Mouse (Mus musculus) retina, postnatal 7 days (tissue): ENCODE results near the gene Ptprcap.
"Not testable (repeated sequence)": the region's sequence is repeated elsewhere in the genome, so short reads cannot be mapped to it uniquely, and the experiment has no call there.

Experiments used
- DNase-seq: peaks from one replicate; pipeline ENCODE4 v3.0.0-alpha.2; 2012; ENCODE audit warnings: low read depth, low spot score

Ptprcap gene

DNA sequence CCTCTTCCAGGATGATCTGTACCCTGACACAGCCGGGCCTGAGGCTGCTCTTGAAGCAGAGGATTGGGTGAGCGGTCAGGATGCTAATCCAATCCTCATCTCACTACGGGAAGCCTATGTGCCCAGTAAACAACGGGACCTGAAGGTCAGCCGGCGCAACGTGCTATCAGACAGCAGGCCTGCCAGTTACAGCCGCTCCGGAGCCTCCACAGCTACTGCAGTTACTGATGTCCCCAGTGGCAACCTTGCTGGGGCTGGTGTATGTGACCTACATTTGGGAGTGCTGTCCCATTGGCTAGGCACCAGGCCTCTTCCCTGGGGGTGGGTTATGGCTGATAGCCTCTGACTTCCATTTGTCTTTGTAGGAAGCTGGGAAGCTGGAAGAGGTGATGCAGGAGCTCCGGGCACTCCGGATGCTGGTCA lies at the start of gene Ptprcap:
Ptprcap (plus strand) TSS at position 373 of the 423 bp plus-strand sequence.
- no peak for DNase-seq

DNA sequence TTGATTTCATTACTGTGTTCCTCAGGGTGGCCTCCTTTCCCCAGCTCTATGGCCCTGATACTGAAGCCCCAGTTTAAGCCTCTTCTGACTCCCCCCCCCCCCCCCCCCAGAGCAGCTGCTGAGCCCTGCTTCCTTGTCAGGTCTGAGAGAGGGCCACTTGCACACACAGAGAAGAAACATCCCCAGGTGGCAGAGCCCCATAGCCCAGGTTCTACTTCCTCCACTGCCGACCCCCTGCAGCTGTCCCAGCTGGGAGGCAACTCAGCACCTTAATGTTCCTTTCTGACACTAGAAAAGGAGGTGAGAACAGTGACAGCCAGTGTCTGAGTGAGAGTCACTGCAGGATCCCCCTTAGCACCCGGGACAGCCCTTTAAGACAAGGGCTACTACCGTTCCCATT lies 49.6 kb upstream of the Ptprcap start:
- DNase-seq = no peak

- no peak for DNase-seq
These were observed 48.7 kb upstream of the Ptprcap start for GRCm38 (mm10) chr19:4104675-4105194.

DNA sequence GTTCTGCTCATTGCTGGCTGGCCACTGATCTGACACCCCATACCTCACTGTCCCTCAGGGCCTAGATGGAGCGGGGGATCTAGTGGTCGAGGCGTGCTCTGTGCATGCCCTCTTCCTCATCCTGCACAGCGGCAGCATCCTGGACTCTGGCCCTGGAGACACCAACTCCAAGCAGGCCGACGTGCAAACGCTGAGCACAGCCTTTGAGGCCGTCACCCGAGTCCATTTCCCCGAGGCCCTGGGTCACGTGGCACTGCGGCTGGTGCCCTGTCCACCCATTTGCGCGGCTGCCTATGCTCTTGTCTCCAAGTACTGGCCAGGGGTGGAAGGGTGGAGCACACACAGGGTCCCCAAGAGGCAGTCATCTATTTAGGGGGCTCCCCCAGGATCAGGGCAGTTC lies 46.8 kb upstream of the Ptprcap start:
- no peak for DNase-seq

DNA sequence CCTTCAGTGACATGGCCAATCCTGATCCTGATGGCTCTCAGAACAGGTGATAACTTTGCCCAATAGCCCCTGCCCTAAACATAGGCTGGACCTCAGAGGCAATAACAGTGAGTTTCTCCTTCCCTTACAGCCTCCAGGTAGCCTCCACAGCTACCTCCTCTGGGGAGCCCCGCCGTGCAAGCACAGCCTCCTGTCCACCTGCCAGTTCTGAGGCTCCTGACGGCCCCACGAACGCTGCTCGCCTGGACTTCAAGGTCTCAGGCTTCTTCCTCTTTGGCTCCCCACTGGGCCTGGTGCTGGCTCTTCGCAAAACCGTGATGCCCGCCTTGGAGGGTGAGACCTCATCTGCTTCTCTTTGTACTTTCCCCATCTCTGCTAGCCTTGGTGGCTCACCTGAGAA lies 44.9 kb upstream of the Ptprcap start:
- no peak for DNase-seq

DNA sequence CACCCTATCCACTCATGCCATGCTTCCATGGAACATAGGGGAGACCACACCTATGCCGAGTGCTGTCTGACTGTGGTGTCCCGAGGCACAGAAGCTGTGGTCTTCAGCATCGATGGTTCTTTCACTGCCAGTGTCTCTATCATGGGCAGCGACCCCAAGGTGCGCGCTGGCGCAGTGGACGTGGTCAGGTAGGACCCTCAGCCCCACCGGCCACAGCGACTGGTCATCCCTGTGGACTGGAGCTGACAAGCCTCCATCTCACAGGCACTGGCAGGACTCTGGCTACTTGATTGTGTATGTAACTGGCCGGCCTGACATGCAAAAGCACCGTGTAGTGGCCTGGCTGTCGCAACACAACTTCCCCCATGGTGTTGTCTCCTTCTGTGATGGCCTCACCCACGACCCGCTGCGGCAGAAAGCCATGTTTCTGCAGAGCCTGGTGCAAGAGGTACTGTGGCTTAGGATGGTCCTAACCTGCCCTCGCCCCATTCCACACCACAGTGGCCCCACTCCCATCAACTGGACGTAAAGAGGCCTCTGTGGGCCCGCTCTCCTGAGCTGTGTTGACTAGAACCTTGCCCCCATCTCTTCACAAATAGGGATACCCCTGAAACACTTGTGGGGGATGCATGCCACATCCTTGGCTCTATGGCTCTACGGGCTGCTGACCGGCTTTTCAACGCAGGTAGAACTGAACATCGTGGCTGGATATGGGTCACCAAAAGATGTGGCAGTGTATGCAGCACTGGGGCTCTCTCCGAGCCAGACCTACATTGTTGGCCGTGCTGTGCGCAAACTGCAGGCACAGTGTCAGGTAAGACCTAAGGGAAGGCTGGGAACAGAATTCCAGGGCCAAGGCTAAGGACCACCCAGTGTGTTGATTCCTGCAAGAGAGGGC lies 41.1 kb upstream of the Ptprcap start:
- DNase-seq = no peak

DNA sequence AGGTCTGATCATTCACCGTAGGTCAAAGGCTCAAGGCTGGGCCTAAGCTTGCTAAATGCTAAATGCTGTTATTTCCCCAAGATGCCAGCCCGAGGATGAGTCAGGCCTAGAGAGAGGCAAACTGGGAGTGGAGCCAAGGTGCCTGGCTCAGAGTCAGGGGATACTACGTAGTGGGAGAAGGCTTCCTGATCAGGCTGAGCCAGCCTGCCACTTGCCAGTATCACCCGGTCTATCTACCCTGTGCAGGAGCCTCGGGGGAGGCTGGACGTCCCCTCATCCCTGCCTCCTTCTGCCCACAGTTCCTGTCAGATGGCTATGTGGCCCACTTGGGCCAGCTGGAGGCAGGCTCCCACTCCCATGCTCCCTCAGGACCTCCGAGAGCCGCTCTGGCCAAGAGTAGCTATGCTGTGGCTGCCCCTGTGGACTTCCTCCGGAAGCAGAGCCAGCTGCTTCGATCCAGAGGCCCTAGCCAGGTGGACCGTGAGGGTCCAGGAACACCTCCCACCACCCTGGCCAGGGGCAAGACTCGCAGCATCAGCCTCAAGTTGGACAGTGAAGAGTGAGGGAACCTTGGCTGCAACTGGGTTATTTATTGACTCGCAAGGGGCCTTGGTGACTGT lies 40.1 kb upstream of the Ptprcap start:
- no peak for DNase-seq

GRCm38 (mm10) chr19:4113806-4114230 lies 39.6 kb upstream of the Ptprcap start:
- DNase-seq = no peak

- DNase-seq = no peak
These were observed 38.9 kb upstream of the Ptprcap start for GRCm38 (mm10) chr19:4114551-4114950.

DNA sequence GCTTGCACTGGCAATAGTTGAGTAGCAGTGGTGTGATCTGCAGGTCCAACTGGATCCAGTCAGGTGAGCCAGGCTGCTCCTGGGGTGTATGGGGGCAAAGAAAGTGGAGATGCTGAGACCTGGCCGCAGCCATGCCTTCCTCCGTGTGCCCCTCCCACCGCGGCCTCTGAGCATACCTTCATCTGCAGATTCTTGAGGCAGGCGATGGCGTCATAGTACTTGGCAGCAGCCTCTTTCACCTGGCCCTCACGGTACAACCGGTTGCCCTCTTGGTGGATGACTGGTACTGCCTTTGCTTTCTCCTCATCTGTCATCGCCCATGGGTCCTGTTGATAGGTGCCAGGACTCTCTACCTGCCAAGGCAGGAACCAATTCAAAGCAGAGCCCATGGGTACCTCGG lies 38.3 kb upstream of the Ptprcap start:
- no peak for DNase-seq

DNA sequence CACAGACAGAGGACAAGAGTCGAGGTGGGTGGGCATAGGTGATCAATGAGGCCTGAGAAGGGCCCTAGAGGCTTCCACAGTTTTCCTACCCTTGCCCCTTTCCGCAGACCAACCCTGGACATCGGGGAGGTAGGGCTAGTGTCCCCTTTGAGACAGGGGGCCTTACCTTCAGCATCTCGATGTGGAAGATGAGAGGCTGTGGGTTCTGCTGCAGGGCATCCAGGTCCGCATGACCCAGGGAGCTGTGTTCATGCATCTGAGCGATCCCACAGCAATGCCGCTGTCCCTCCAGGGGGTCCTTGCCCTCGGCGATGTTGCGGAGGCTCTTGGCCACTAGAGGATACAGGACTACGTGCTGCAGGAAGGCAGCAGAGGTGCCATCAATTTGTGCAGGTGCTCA lies 37.6 kb upstream of the Ptprcap start:
- no peak for DNase-seq

GRCm38 (mm10) chr19:4117006-4117405 lies 36.4 kb upstream of the Ptprcap start:
- DNase-seq = no peak

GRCm38 (mm10) chr19:4118350-4118749 lies 35.1 kb upstream of the Ptprcap start:
- DNase-seq = no peak

- no peak for DNase-seq
These were observed 33.5 kb upstream of the Ptprcap start for GRCm38 (mm10) chr19:4119716-4120487.

GRCm38 (mm10) chr19:4120496-4120895 lies 32.9 kb upstream of the Ptprcap start:
- no peak for DNase-seq

DNA sequence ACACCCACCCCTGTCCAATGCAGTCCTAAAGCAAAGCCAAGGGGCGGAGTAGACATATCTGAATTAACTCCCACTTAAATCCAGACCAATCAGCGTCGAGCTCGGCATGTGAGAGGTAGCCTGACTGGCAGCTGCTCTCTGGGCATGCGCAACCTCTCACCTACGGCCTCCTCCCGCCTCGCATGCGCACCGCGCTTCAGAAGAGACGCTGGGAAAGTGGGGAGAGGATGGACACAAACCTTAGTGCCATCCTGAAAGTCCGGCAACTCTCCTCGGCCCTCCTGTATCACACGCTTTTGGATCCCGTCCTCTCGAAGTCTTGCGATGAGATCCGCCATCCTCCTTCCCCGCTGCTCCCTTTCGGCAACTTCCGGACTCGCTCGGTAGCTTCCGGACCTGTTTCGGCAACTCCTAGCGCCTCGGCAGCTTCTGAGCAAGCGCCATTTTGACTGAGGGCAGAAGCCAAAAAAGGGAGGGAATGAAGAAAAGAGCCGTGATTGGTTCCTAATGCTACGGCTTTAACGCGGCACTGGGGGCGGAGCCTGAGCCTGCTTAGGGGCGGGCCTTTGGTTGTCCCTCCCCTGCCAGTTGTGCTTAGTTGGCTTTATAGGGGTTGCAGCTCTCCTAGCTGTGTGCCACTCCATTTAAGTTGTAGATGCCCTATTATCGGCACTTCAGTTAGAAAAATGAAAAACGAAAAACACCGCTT lies 32.2 kb upstream of the Ptprcap start:
- peak; percentile 96 for DNase-seq

GRCm38 (mm10) chr19:4121896-4122295 lies 31.5 kb upstream of the Ptprcap start:
- DNase-seq = not testable (repeated sequence)

DNA sequence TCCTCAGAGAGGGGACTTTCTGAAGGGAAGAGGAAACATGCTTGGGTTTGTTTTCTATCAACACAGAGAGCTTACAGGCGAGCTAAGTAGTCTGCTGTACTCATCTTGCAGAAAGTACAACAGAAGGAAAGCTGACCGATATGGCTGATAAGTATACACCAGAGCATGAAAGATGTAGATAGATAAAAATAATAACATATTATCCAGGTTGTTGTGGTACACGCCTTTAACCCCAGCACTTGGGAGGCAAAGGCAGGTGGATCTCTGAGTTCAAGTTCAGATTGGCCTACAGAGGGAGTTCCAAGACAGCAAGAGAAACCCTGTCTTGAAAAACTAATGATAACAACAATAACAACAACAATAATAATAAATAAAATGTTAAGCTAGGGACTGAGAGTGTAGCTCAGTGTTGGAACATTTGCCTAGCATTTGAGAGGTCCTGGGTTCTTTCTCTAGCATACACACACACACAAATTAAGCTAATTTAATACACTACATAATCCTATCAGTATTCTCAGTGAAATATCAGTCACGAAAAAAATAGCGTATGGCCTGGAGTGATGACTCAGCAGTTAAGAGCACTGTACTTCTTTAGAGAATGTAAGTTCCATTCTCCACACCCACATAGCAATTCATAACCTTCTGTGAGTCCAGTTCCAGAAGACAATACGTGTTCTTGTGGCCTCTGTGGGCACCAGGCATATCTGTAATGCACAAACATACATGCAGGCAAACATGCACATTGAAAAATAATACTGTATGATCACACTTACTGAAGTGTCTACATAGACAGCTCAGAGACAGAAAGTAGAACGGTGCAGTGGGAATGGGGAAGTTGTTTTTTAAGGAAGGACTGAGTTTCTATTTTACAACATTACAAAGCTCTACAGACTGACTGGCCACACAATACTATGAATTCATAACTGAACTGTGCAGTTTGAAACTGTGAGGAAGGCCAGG lies 30.7 kb upstream of the Ptprcap start:
- no peak for DNase-seq

GRCm38 (mm10) chr19:4124432-4124831 lies 29.0 kb upstream of the Ptprcap start:
- DNase-seq = no peak

GRCm38 (mm10) chr19:4125268-4125667 lies 28.1 kb upstream of the Ptprcap start:
- not testable (repeated sequence) for DNase-seq
